Mouse (Mus musculus): ENCODE measurements at regions not wholly inside any gene's neighbourhood (a gene's known extent, or its start where the extent isn't known, plus 50 kb on each side); places are given as distances from the start of the nearest gene placed in this dataset.

DNA sequence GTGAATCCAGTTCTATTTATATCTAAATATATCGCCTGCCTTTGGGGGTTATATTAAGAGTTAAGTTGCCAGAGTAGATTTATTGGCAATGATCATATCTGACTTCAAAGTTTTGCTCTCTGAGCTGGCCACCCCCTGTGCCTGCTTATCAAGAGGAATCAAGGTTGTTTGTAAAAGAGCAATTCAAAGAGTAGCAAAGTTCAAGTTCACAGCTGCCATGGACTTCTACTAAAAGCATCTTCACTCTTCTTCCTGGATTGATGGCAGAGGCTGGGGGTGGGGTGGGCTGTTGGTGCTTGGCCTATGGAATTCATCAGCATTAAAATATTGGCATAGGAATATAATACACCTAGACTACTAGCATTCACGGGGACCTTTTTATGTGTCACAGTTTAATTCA, 131.2 kb upstream of the Cxxc4 start:
- TF ChIP-seq CTCF (IDR thresholded peaks at IDR 0.05; ENCODE audit: control insufficient read depth, insufficient read depth, low read length): no peak
- TF ChIP-seq POLR2A (IDR thresholded peaks at IDR 0.05; ENCODE audit: borderline replicate concordance, control insufficient read depth, low read depth, low read length): no peak

All from bone marrow, adult 2 months (tissue).